Mouse (Mus musculus) liver, adult 2 months (tissue): ENCODE data around the gene Lrrc75a.

Experiments
- CTCF ChIP-seq: fragments of 200-500 bp; IDR thresholded peaks from 2 replicates; pipeline ENCODE4 v1.5.1; 2011; ENCODE audit warnings: low read depth, low read length, control low read depth
- POLR2A ChIP-seq: fragments of 200-500 bp; IDR thresholded peaks from 2 replicates; pipeline ENCODE4 v1.6.1; 2011; ENCODE audit warnings: low read length, control low read depth; ENCODE audit not compliant: insufficient read depth; ENCODE audit errors: extremely low read depth

GRCm38 (mm10) chr11:62606299-62607169 lies 41.8 kb downstream of the Lrrc75a start:
- TF ChIP-seq CTCF (no peak), POLR2A (no peak)
